Mouse (Mus musculus): Measurements from ENCODE around the gene Ube2j2.

Gene Ube2j2

GRCm38 (mm10) chr4:155943534-155944249 is at the start of gene Ube2j2:
Gene Ube2j2 (plus strand): TSS chr4:155943831.
- DNase-seq (ENCODE audit: low read depth in 1 of 2, low spot score in 2 of 2): peak; percentile 84 to 91

- peak in 1 of 2 experiments; percentile 25 for DNase-seq (ENCODE audit: low read depth in 1 of 2, low spot score in 2 of 2)
Observed at GRCm38 (mm10) chr4:155894311-155894881, 49.2 kb upstream of the Ube2j2 start.

DNA sequence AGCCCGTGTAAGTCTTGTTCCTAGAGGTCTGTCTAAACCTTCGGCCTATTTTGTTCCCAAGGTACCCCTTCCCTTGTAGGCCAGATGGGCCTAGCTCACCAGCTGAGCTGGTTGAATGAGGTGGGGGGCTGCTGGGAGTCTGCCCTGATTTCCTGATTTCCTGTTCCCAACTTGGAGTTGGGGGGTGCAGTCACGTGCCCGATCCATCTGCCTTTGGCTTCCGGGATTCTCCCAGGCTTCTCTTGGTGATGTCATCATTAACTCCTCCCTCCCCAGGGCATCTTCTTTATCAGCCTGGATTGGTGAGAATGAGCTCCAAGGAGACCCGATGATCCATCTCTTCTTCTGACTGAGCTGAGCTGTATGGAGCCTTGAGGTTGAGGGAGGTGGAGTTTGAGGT is 48.4 kb upstream of the Ube2j2 start:
- DNase-seq (ENCODE audit: low read depth in 1 of 2, low spot score in 2 of 2): no peak

- no peak for DNase-seq (ENCODE audit: low read depth in 1 of 2, low spot score in 2 of 2)
Observed at GRCm38 (mm10) chr4:155895826-155896225, 47.8 kb upstream of the Ube2j2 start.

DNA sequence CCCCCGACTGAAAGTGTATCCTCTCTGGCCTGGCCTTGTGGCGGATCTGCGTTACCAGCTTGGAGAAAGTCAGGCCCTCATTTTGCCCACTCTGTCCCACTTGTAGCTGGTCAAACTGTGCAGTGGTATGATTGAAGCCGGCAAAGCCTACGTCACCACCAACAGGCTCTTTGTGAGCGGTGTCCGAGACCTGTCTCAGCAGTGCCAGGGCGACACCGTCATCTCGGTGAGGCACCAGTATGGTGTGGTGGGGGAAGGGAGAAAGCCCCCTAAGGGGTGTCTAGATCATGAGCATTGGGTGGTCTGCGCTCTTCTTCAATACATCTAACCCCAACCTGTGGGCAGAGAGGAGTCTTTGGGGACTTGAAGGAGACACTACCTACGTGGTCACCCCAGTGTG is 47.2 kb upstream of the Ube2j2 start:
- no peak for DNase-seq (ENCODE audit: low read depth in 1 of 2, low spot score in 2 of 2)

DNA sequence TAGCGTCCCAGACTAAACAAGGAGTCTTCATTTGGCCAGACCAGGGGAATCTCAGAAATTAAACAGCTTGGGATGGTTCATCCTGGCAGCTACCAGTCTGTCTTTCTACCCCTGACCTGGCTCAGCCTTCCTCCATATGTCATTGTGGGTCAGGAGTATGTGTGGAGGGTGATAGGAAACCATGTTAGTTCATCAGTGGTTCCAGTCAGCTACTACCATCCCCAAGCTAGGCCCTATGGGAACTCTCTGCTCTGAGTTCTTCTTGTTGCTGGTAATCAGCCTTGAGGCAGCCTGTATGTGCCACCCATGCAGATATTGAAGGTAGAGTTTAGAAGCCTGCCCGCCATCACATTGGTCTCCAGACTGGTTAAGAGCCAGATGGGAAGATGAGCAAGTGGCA is 45.3 kb upstream of the Ube2j2 start:
- no peak for DNase-seq (ENCODE audit: low read depth in 1 of 2, low spot score in 2 of 2)

DNA sequence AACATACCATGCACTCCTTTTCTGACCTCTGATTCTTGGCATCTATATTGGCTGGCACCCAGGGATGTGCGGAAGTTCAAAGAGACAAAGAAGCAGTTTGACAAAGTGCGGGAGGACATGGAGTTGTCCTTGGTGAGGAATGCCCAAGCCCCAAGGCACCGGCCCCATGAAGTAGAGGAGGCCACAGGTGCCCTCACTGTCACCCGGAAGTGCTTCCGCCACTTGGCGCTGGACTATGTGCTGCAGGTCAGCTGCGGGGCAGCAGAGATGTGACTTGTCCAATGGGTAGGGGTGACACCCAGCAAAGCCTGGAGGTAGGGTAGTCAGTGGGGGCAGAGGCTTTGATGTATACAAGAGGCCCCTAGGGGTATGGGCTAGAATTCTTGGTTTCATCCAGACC is 44.3 kb upstream of the Ube2j2 start:
- DNase-seq (ENCODE audit: low read depth in 1 of 2, low spot score in 2 of 2): no peak

DNA sequence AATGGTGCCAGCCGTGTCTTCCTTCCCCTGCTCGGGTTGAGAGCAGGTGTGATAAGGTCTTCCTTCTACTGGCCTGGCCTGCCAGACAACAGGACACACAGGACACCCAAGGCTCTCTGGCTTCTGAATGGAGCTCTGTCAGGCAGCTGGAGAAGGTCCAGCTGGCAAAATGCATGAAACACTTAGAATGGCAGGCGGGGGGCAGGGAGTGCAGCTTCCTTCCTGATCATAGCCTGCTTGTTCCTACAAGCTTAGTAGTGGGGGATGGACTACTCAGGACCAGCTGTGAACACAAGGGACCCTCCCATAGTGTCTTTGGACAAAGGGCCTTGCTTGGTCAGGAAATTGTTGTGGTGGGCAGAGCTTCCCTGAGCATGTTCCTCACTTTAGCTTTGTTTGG is 42.4 kb upstream of the Ube2j2 start:
- no peak for DNase-seq (ENCODE audit: low read depth in 1 of 2, low spot score in 2 of 2)

DNA sequence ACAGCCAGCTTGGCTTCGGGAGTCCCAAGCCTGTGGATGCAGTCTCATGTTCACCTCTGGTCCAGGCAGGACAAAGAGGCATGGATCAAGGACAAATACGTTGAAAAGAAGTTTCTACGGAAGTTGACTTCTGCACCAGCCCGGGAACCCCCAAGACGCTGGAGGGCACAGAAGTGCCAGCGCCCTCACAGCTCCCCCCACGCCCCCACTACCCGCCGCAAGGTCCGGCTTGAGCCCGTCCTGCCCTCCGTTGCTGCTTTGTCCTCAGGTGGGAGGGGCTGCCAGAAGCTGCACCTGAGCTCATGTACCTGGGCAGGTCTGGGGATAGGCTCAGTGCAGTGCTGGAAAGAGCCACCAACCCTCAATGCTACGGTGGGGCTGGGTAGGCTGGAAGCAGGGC is 40.4 kb upstream of the Ube2j2 start:
- DNase-seq (ENCODE audit: low read depth in 1 of 2, low spot score in 2 of 2): no peak

DNA sequence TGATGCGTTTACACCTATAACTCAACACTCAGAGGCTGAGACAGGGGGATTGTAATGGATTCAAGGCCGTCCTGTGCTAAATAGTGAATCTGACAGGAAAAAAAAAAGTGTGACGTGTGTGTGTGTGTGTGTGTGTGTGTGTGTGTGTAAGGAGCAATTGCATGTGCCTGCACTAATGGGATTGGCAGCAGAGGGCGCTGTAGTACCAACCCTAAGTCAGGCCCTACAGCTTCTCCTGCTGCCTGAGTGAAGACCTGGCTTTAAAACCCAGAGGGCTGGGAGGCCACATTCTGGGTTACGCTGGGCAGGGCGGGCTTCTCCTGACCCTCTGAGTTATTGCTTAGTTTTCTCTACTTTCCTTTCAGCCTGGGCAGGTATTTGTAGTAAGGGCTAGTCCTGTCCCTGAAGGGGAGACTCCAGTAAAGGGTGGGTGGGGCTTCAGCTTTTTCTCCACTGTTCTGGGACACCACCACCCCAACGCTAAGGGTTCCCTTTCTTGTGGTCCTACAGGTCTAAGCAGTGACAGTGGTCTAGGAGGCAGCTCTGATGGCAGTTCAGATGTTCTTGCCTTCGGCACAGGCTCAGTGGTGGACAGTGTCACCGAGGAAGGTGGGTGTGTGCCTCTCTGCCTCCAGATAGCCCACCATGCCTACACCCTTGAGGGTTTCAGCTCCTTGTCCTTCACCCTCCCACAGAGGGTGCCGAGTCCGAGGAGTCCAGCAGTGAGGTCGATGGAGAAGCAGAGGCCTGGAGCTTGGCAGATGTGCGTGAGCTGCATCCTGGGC is 39.1 kb upstream of the Ube2j2 start:
- DNase-seq (ENCODE audit: low read depth in 1 of 2, low spot score in 2 of 2): no peak

DNA sequence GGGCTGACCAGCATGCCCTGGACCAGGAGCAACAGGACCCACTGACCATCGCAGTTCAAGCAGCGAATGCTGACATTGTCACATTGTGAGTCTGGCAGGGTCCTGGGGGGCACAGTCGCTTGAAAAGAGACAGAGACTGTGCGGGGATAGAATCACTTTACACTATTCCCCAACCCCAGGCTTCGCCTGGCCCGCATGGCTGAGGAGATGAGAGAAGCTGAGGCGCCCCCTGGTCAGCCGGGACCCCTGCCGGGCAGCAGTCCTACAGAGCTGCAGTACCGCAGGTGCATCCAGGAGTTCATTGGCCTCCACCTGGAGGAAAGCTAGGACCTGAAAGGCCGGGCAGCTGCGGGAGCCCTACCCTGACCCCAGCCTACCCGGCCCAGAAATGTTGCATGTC is 38.0 kb upstream of the Ube2j2 start:
- DNase-seq (ENCODE audit: low read depth in 1 of 2, low spot score in 2 of 2): no peak

DNA sequence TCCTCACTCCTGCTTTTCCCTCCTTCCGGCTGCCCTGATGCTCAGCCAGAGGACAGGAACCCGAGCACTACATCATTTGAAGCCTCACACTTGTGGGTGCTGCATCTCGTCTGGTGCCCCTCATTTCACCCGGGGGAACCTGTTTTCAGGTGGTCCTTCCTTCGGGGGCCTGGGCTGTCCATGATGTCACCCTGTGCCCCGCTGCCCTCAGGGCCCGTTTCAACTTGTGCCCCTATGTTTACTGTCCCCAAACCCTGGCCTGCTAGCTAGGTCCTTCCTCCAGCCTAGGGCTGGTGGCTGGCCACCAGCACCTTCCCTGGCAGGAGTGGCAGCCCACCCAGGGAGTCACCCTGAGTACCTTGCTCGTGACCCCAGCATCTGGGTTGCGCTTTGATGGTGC is 37.5 kb upstream of the Ube2j2 start:
- DNase-seq (ENCODE audit: low read depth in 1 of 2, low spot score in 2 of 2): no peak

DNA sequence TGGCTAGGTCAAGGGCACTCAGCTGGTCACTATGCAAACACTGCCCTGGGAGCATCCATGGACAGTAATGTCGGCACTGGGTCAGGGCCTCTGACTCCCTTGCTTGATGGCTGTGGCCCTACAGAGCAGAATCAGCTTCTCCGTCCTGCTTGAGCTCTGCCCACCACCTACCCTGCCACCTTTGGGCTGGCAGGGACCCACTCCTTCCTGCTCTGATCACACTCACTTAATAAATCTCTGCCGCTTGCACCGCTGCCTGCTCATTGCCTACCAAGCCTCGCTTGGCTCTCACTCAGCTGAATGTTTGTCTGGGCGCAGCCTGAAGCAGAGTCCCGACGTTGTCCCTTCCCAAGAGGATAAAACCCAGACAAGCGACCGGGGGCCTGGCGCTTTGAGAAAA is 36.6 kb upstream of the Ube2j2 start:
- no peak for DNase-seq (ENCODE audit: low read depth in 1 of 2, low spot score in 2 of 2)

GRCm38 (mm10) chr4:155908281-155908680 is 35.4 kb upstream of the Ube2j2 start:
- no peak for DNase-seq (ENCODE audit: low read depth in 1 of 2, low spot score in 2 of 2)

DNA sequence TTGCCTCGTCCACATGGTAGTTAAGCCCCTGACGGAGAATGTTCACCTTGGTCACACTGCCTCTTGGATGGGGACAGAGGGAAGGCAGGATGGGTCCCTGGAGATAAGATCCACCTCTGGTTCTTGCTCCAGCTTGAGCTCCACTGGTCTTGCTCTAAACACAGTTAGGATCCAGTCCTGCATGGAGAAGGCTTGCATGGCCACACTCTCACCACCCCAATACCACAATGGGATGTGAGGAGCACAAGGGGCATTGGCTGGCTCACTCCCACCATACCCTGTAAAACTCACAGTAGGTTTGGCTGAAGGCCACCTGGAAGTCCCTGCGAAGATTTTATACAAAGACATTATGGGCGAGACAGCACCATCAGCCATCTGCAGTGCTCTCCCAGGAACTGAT is 34.9 kb upstream of the Ube2j2 start:
- DNase-seq (ENCODE audit: low read depth in 1 of 2, low spot score in 2 of 2): peak in 1 of 2 experiments; percentile 0

- no peak for DNase-seq (ENCODE audit: low read depth in 1 of 2, low spot score in 2 of 2)
Observed at GRCm38 (mm10) chr4:155932031-155932430, 11.6 kb upstream of the Ube2j2 start.

DNA sequence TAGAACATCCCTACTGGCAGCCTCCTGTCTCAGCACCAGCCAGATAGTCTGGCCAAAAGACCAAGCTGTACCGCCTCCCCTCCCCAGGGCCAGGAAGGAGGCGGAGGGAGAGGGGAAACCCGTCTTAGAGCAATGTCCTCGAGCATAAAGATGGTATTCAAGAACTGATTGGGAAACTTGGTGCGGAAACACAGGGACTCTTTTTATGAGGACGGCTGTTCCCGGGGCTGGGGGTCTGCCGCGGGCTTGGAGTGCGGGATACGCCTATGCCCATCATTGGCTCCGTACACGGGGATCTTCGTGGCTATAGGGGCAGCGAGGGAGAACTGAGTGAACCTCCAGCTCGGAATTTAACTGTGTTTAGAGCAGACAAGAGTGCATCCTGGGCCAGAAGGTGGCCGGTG is 580 bp upstream of the Ube2j2 start:
- no peak for DNase-seq (ENCODE audit: low read depth in 1 of 2, low spot score in 2 of 2)

- no peak for DNase-seq (ENCODE audit: low read depth in 1 of 2, low spot score in 2 of 2)
Observed at GRCm38 (mm10) chr4:155944271-155944670, 640 bp downstream of the Ube2j2 start.

GRCm38 (mm10) chr4:155947094-155947493 is 3.5 kb downstream of the Ube2j2 start:
- no peak for DNase-seq (ENCODE audit: low read depth in 1 of 2, low spot score in 2 of 2)

DNA sequence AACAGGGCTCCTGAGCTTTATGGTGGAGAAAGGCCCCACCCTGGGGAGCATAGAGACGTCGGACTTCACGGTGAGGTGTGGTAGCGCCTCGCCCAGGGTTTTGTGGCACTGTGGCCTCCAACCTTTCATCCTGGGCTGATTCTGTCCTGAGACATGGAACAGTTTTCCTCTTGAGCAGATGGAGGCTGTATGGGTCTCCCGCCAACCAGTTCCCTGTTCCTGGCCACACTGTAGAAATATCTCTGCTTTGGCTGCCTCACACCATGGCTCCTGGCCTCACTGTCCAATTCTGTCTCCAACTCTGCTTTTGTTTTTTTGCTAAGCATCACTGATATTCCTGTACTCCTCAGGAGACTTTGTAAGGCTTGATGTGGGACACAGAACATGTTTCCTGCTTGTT is 11.9 kb downstream of the Ube2j2 start:
- DNase-seq (ENCODE audit: low read depth in 1 of 2, low spot score in 2 of 2): no peak

DNA sequence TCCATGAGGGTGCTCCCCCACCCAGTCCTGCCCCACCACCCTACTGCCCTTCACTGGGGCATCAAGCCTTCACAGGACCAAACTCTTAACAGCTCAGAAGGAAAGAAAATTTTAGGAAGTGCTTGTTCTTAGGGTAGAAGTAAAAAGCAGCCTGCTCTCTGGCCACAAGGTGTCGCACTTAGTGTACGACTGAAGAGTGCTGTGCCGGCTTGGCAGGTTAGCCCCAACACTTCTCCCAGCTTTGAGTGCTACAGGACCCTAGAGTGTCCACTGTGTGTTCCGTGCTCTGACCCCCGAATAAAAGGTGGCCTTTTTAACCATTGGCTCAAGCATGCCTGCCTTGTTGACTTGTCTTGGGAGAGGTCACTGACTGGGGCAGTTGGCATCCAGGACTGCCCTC is 15.6 kb downstream of the Ube2j2 start:
- DNase-seq (ENCODE audit: low read depth in 1 of 2, low spot score in 2 of 2): peak in 1 of 2 experiments; percentile 51

Data from monocyte, adult 2 months (primary cell).